Mouse (Mus musculus) bone marrow, adult 2 months (tissue): ENCODE measurements around the gene Dr1.

ENCODE experiments used
- CTCF ChIP-seq: fragments of 200-500 bp; IDR thresholded peaks from 2 replicates; pipeline ENCODE4 v1.5.1; 2011; ENCODE audit warnings: low read length, control low read depth; ENCODE audit not compliant: control insufficient read depth, insufficient read depth
- POLR2A ChIP-seq: fragments of 200-500 bp; IDR thresholded peaks from 2 replicates; pipeline ENCODE4 v1.6.1; 2011; ENCODE audit warnings: low read depth, mild to moderate bottlenecking, control low read depth, low read length, borderline replicate concordance; ENCODE audit not compliant: control insufficient read depth

GRCm38 (mm10) chr5:108269063-108269810 lies 540 bp downstream of the Dr1 start:
- TF ChIP-seq CTCF (no peak), POLR2A (no peak)
